In genomic region chr8:91806084-91806719, GRCm38 (mm10) we compare ENCODE assay signal across 9 mouse cellular contexts. TPM values are rescaled to one million over a fixed set of nuclear protein-coding genes. Genes with fewer than 3 reads are reported as not detected.
DNase-seq lines count a peak whose midpoint lies in the region; ATAC-seq and TF ChIP-seq lines count a peak whose summit lies in the region.
"Had no signal": no experiment of that assay in that cellular context is flagged by ENCODE, and none has a peak within 500 bp of the region (broad histone marks: within the 10 kb centered on the region; RNA-seq: fewer than 3 reads in every experiment).

No protein-coding gene starts in this region.

- peaks cover 44% of the 10 kb centered on the region for H3K27me3 ChIP-seq in ES-Bruce4 (ENCODE audit: control insufficient read depth, insufficient read depth, low read length, poor library complexity, severe bottlenecking)
- peaks cover 31% of the 10 kb centered on the region for H3K27me3 ChIP-seq in hindbrain, embryonic 15.5 days

- no peak for TF ChIP-seq POLR2A in ES-Bruce4 (IDR thresholded peaks at IDR 0.05; ENCODE audit: insufficient read depth, low read length)

- no peaks in the 10 kb centered on the region for H3K9me3 ChIP-seq in ES-Bruce4 (replicated peaks; ENCODE audit: control insufficient read depth, insufficient read depth, low read length, poor library complexity, severe bottlenecking)
- no peaks in the 10 kb centered on the region for H3K9me3 ChIP-seq in hindbrain, embryonic 15.5 days

- WGBS in hindbrain, embryonic 15.5 days = 4% methylated on average over 33 of the region's 33 CpGs

- no peak for TF ChIP-seq EP300 in ES-Bruce4 (IDR thresholded peaks at IDR 0.05; ENCODE audit: insufficient read depth, low read depth, low read length)

- no peak overlapping the region for H3K27ac ChIP-seq in ES-Bruce4 (ENCODE audit: insufficient read depth, low read length)
- H3K27ac ChIP-seq in hindbrain, embryonic 15.5 days (replicated peaks) = peak overlapping the region; percentile 57

- peak overlapping the region; percentile 43 for H3K4me2 ChIP-seq in hindbrain, embryonic 15.5 days

- no peak for TF ChIP-seq CTCF in ES-Bruce4 (IDR thresholded peaks at IDR 0.05; ENCODE audit: low read depth, low read length)

- peak overlapping the region; percentile 12 for H3K4me3 ChIP-seq in ES-Bruce4 (ENCODE audit: low read depth, low read length)
- peak overlapping the region; percentile 27 for H3K4me3 ChIP-seq in hindbrain, embryonic 15.5 days

- H3K36me3 ChIP-seq in ES-Bruce4 (ENCODE audit: control insufficient read depth, insufficient read depth, low read length, poor library complexity, severe bottlenecking) = no peaks in the 10 kb centered on the region
- H3K36me3 ChIP-seq in hindbrain, embryonic 15.5 days = no peaks in the 10 kb centered on the region

- ATAC-seq in hindbrain, embryonic 15.5 days (ENCODE audit: low FRiP score, low read depth) = no peak

- DNase-seq in embryo, embryonic 10.5 days (ENCODE audit: low spot score) = peak; percentile 78
- peak; percentile 21 for DNase-seq in lung, postnatal 14 days
- no peak for DNase-seq in testis, postnatal 10 days (ENCODE audit: low spot score)
- DNase-seq in adrenal gland, postnatal 25 days = no peak
- no peak for DNase-seq in cerebellum, adult 9-11 months
- no peak for DNase-seq in ovary, adult 18-20 months (ENCODE audit: low spot score)
- DNase-seq: thymus, postnatal 36 days had no signal

- H3K9ac ChIP-seq in ES-Bruce4 (ENCODE audit: low read depth, poor library complexity, severe bottlenecking) = no peak overlapping the region
- H3K9ac ChIP-seq in hindbrain, embryonic 15.5 days = no peak overlapping the region

- no peaks in the 10 kb centered on the region for H3K4me1 ChIP-seq in ES-Bruce4 (ENCODE audit: control insufficient read depth, insufficient read depth, low read length)
- H3K4me1 ChIP-seq in hindbrain, embryonic 15.5 days (replicated peaks) = peaks cover 48% of the 10 kb centered on the region

RNA-seq across cellular contexts. Expression of gene Irx3, which starts 4.3 kb away (rescaled TPM):
- 1.0 and 1.5 TPM in 2 replicates for polyA plus RNA-seq in ES-Bruce4 (2011; ENCODE audit: insufficient read depth, insufficient read length, low read depth, missing spikeins)
- 18.3 and 25.3 TPM in 2 replicates for polyA plus RNA-seq in hindbrain, embryonic 15.5 days (2015; fragmentation: Nextera tagmentation; extraction: Ambion mirVana)
- 9.2 and 10.8 TPM in 2 replicates for total RNA-seq in adrenal gland, postnatal 25 days (2021)

Comparison
In these comparisons a context has a peak if more than half of its experiments do, and no peak if none do; other contexts are left out.
1. DNase-seq: peak in embryo, embryonic 10.5 days (single experiment) and lung, postnatal 14 days (single experiment); none in testis, postnatal 10 days (single experiment), adrenal gland, postnatal 25 days (single experiment), cerebellum, adult 9-11 months (single experiment) and ovary, adult 18-20 months (single experiment).